Mouse (Mus musculus): ENCODE measurements around the gene Enpp7.

Gene Enpp7

GRCm38 (mm10) chr11:118987999-118988398, at the start of gene Enpp7:
Gene Enpp7 (plus strand): TSS chr11:118988188.
- 91% methylated on average over 10 of the region's 10 CpGs for WGBS

GRCm38 (mm10) chr11:118939731-118940130, 48.3 kb upstream of the Enpp7 start:
- 81% methylated on average over 4 of the region's 4 CpGs for WGBS

- 35% methylated on average over 11 of the region's 11 CpGs for WGBS
Measured at GRCm38 (mm10) chr11:118940539-118940938, 47.4 kb upstream of the Enpp7 start.

- 32% methylated on average over 5 of the region's 5 CpGs for WGBS
Measured at GRCm38 (mm10) chr11:118941268-118941667, 46.7 kb upstream of the Enpp7 start.

- WGBS: 91% methylated on average over 8 of the region's 8 CpGs
Measured at GRCm38 (mm10) chr11:118945868-118946267, 42.1 kb upstream of the Enpp7 start.

- WGBS: 48% methylated on average over 6 of the region's 6 CpGs
Measured at GRCm38 (mm10) chr11:118955016-118955415, 33.0 kb upstream of the Enpp7 start.

GRCm38 (mm10) chr11:118957070-118957471, 30.9 kb upstream of the Enpp7 start:
- WGBS: 27% methylated on average over 14 of the region's 14 CpGs

- WGBS: 30% methylated on average over 3 of the region's 3 CpGs
Measured at GRCm38 (mm10) chr11:118960649-118961048, 27.3 kb upstream of the Enpp7 start.

GRCm38 (mm10) chr11:118962478-118962877, 25.5 kb upstream of the Enpp7 start:
- WGBS: 55% methylated on average over 4 of the region's 4 CpGs

GRCm38 (mm10) chr11:118963926-118964325, 24.1 kb upstream of the Enpp7 start:
- WGBS: 79% methylated on average over 5 of the region's 5 CpGs

- whole genome bisulfite sequencing: 45% methylated on average over 7 of the region's 7 CpGs
Measured at GRCm38 (mm10) chr11:118965078-118965477, 22.9 kb upstream of the Enpp7 start.

GRCm38 (mm10) chr11:118971470-118972034, 16.4 kb upstream of the Enpp7 start:
- 46% methylated on average over 20 of the region's 20 CpGs for WGBS

GRCm38 (mm10) chr11:118972431-118973377, 15.3 kb upstream of the Enpp7 start:
- 53% methylated on average over 18 of the region's 18 CpGs for whole genome bisulfite sequencing

GRCm38 (mm10) chr11:118974340-118974739, 13.6 kb upstream of the Enpp7 start:
- 92% methylated on average over 7 of the region's 7 CpGs for WGBS

GRCm38 (mm10) chr11:118975427-118975826, 12.6 kb upstream of the Enpp7 start:
- WGBS: 2% methylated on average over 10 of the region's 10 CpGs

- WGBS: 20% methylated on average over 12 of the region's 12 CpGs
Measured at GRCm38 (mm10) chr11:118975917-118976316, 12.1 kb upstream of the Enpp7 start.

- WGBS: 76% methylated on average over 2 of the region's 2 CpGs
Measured at GRCm38 (mm10) chr11:118980388-118980787, 7.6 kb upstream of the Enpp7 start.

GRCm38 (mm10) chr11:118981012-118981776, 6.8 kb upstream of the Enpp7 start:
- 71% methylated on average over 18 of the region's 18 CpGs for WGBS

GRCm38 (mm10) chr11:118982593-118983113, 5.3 kb upstream of the Enpp7 start:
- WGBS: 77% methylated on average over 12 of the region's 12 CpGs

GRCm38 (mm10) chr11:118985571-118985970, 2.4 kb upstream of the Enpp7 start:
- 62% methylated on average over 5 of the region's 5 CpGs for WGBS

GRCm38 (mm10) chr11:118992781-118993180, 4.8 kb downstream of the Enpp7 start:
- 53% methylated on average over 3 of the region's 3 CpGs for WGBS

GRCm38 (mm10) chr11:118995448-118995847, 7.5 kb downstream of the Enpp7 start:
- 55% methylated on average over 4 of the region's 4 CpGs for WGBS
